Mouse (Mus musculus) forebrain, postnatal 0 days (tissue): ENCODE data around the gene 4932438H23Rik. TPM values are rescaled to one million over a fixed set of nuclear protein-coding genes. Genes with fewer than 3 reads are reported as not detected.

ENCODE experiments used
- ATAC-seq: fragments of 200-750 bp; cut with Nextera tagmentation; 2 replicates; pipeline ENCODE4 v1.8.0; 2017; ENCODE audit warnings: mild to moderate bottlenecking, moderate library complexity
- DNase-seq: peaks from one replicate; pipeline ENCODE4 v3.0.0-alpha.2; 2015
- H3K27ac ChIP-seq: fragments of 300-500 bp; sonication (generic); 2 replicates; pipeline ENCODE4 v1.5.1; 2014; ENCODE audit warnings: low read depth, mild to moderate bottlenecking, antibody characterized with exemption, low read length, moderate library complexity, mixed read lengths
- H3K27me3 ChIP-seq: fragments of 300-500 bp; sonication (generic); 2 replicates; pipeline ENCODE4 v1.6.1; 2014; ENCODE audit warnings: mild to moderate bottlenecking, low read length, mixed read lengths; ENCODE audit not compliant: insufficient read depth
- H3K36me3 ChIP-seq: fragments of 300-500 bp; sonication (generic); 2 replicates; pipeline ENCODE4 v1.6.1; 2014; ENCODE audit warnings: mild to moderate bottlenecking, moderate library complexity; ENCODE audit not compliant: insufficient read depth
- H3K4me1 ChIP-seq: fragments of 300-500 bp; sonication (generic); 2 replicates; pipeline ENCODE4 v1.6.1; 2014; ENCODE audit warnings: antibody characterized with exemption; ENCODE audit not compliant: insufficient read depth
- H3K4me2 ChIP-seq: fragments of 300-500 bp; sonication (generic); 2 replicates; pipeline ENCODE4 v1.6.1; 2014; ENCODE audit warnings: low read depth, mild to moderate bottlenecking, moderate library complexity
- H3K4me3 ChIP-seq: fragments of 300-500 bp; sonication (generic); 2 replicates; pipeline ENCODE4 v1.5.1; 2014; ENCODE audit warnings: low read depth, low read length, mixed read lengths
- H3K9ac ChIP-seq: fragments of 300-500 bp; sonication (generic); 2 replicates; pipeline ENCODE4 v1.6.1; 2014; ENCODE audit warnings: mild to moderate bottlenecking
- H3K9me3 ChIP-seq: fragments of 300-500 bp; sonication (generic); 2 replicates; pipeline ENCODE4 v1.6.1; 2016; ENCODE audit warnings: low read length
- CTCF ChIP-seq: sonication (generic); IDR thresholded peaks from 2 replicates; pipeline ENCODE4 v1.5.1; 2016; ENCODE audit warnings: antibody characterized with exemption, control low read depth, low read depth
- WGBS: fragments of 180-500 bp; shearing (Covaris S2); extraction: QIAGEN DNeasy Blood & Tissue Kit; methylation state at CpG from one replicate; pipeline ENCODE4 v1.1.7; 2014; 5-methylcytosine and 5-hydroxymethylcytosine counted together
- polyA plus RNA-seq: library from polyadenylated mRNA; unstranded; fragments of >200 nt; fragmentation: Nextera tagmentation; extraction: Ambion mirVana; gene quantifications from 2 replicates; pipeline ENCODE4 v1.2.1, GENCODE M21; 2015
- total RNA-seq: library from RNA; depleted of rRNA; stranded (reverse); fragments of >200 nt; gene quantifications from 2 replicates; pipeline ENCODE4 v1.2.3, GENCODE M21; 2014

Gene 4932438H23Rik
- total and polyA plus RNA-seq, 2 experiments from 2014 or later = 0.81 to 1.2 TPM

- Histone ChIP-seq H3K4me3 (no peak overlapping the region), H3K27me3 (no peaks in the 10 kb centered on the region), H3K4me1 (no peaks in the 10 kb centered on the region), H3K4me2 (no peak overlapping the region), H3K9ac (no peak overlapping the region), H3K9me3 (no peaks in the 10 kb centered on the region), H3K27ac (no peak overlapping the region), H3K36me3 (no peaks in the 10 kb centered on the region)
- DNase-seq = no peak
- no peak for ATAC-seq
- 86% methylated on average over 3 of the region's 3 CpGs for WGBS
- TF ChIP-seq CTCF = no peak
Measured at GRCm38 (mm10) chr16:91136607-91137006, 41.7 kb upstream of the 4932438H23Rik start.

- no peaks in the 10 kb centered on the region for H3K9me3 ChIP-seq
- H3K27ac ChIP-seq = no peak overlapping the region
- H3K4me3 ChIP-seq = no peak overlapping the region
- H3K4me1 ChIP-seq = no peaks in the 10 kb centered on the region
- no peak overlapping the region for H3K4me2 ChIP-seq
- ATAC-seq (no peak), DNase-seq (no peak)
- H3K36me3 ChIP-seq = no peaks in the 10 kb centered on the region
- WGBS = 85% methylated on average over 15 of the region's 15 CpGs
- H3K9ac ChIP-seq = no peak overlapping the region
- no peak for TF ChIP-seq CTCF
- no peaks in the 10 kb centered on the region for H3K27me3 ChIP-seq
Measured at GRCm38 (mm10) chr16:91129916-91130315, 35.0 kb upstream of the 4932438H23Rik start.

- no peak for TF ChIP-seq CTCF
- 92% methylated on average over 4 of the region's 4 CpGs for WGBS
- Histone ChIP-seq H3K36me3 (no peaks in the 10 kb centered on the region), H3K27ac (no peak overlapping the region), H3K4me2 (no peak overlapping the region), H3K4me3 (no peak overlapping the region), H3K4me1 (no peaks in the 10 kb centered on the region), H3K9me3 (no peaks in the 10 kb centered on the region), H3K27me3 (no peaks in the 10 kb centered on the region), H3K9ac (no peak overlapping the region)
- DNase-seq (no peak), ATAC-seq (no peak)
Measured at GRCm38 (mm10) chr16:91128431-91128830, 33.5 kb upstream of the 4932438H23Rik start.

GRCm38 (mm10) chr16:91126734-91127524 is 32.0 kb upstream of the 4932438H23Rik start:
- H3K9ac ChIP-seq = no peak overlapping the region
- no peak for TF ChIP-seq CTCF
- no peak overlapping the region for H3K4me2 ChIP-seq
- H3K4me3 ChIP-seq = no peak overlapping the region
- no peaks in the 10 kb centered on the region for H3K27me3 ChIP-seq
- WGBS = 89% methylated on average over 8 of the region's 8 CpGs
- ATAC-seq = no peak
- no peaks in the 10 kb centered on the region for H3K9me3 ChIP-seq
- no peak for DNase-seq
- no peak overlapping the region for H3K27ac ChIP-seq
- no peaks in the 10 kb centered on the region for H3K4me1 ChIP-seq
- no peaks in the 10 kb centered on the region for H3K36me3 ChIP-seq

GRCm38 (mm10) chr16:91124256-91124655 is 29.3 kb upstream of the 4932438H23Rik start:
- WGBS = 78% methylated on average over 3 of the region's 3 CpGs
- Histone ChIP-seq H3K27me3 (no peaks in the 10 kb centered on the region), H3K27ac (no peak overlapping the region), H3K4me2 (no peak overlapping the region), H3K36me3 (no peaks in the 10 kb centered on the region), H3K4me3 (no peak overlapping the region), H3K4me1 (no peaks in the 10 kb centered on the region), H3K9ac (no peak overlapping the region), H3K9me3 (no peaks in the 10 kb centered on the region)
- TF ChIP-seq CTCF = no peak
- no peak for ATAC-seq
- DNase-seq = no peak

- no peaks in the 10 kb centered on the region for H3K9me3 ChIP-seq
- H3K9ac ChIP-seq = no peak overlapping the region
- no peaks in the 10 kb centered on the region for H3K36me3 ChIP-seq
- no peak overlapping the region for H3K4me2 ChIP-seq
- H3K27ac ChIP-seq = no peak overlapping the region
- no peak for TF ChIP-seq CTCF
- 97% methylated on average over 1 of the region's 1 CpGs for WGBS
- ATAC-seq (no peak), DNase-seq (no peak)
- no peak overlapping the region for H3K4me3 ChIP-seq
- no peaks in the 10 kb centered on the region for H3K27me3 ChIP-seq
- H3K4me1 ChIP-seq = no peaks in the 10 kb centered on the region
Measured at GRCm38 (mm10) chr16:91123821-91124220, 28.9 kb upstream of the 4932438H23Rik start.

- ATAC-seq (peak; percentile 36; the same call in 1 of the 2 replicates), DNase-seq (peak; percentile 8)
- 9% methylated on average over 6 of the region's 6 CpGs for WGBS
- H3K4me3 ChIP-seq = no peak overlapping the region
- H3K9ac ChIP-seq = no peak overlapping the region
- TF ChIP-seq CTCF = no peak
- no peak overlapping the region for H3K4me2 ChIP-seq
- no peak overlapping the region for H3K27ac ChIP-seq
- H3K27me3 ChIP-seq = peaks cover 2% of the 10 kb centered on the region; the same call in 1 of the 2 replicates
- no peaks in the 10 kb centered on the region for H3K4me1 ChIP-seq
- H3K9me3 ChIP-seq = no peaks in the 10 kb centered on the region
- H3K36me3 ChIP-seq = no peaks in the 10 kb centered on the region
Measured at GRCm38 (mm10) chr16:91119879-91120278, 25.0 kb upstream of the 4932438H23Rik start.
